Mouse (Mus musculus) midbrain, embryonic 13.5 days (tissue): ENCODE results near the gene Polr2j. TPM values are rescaled to one million over a fixed set of nuclear protein-coding genes. Genes with fewer than 3 reads are reported as not detected.

Source experiments
- ATAC-seq: fragments of 200-750 bp; cut with Nextera tagmentation; 2 replicates; pipeline ENCODE4 v1.8.0; 2017; ENCODE audit warnings: mild to moderate bottlenecking, moderate TSS enrichment, moderate library complexity
- H3K27ac ChIP-seq: fragments of 300-500 bp; sonication (generic); 2 replicates; pipeline ENCODE4 v1.5.1; 2015; ENCODE audit warnings: inconsistent platforms, mild to moderate bottlenecking, moderate library complexity
- H3K27me3 ChIP-seq: fragments of 300-500 bp; sonication (generic); 2 replicates; pipeline ENCODE4 v1.6.1; 2015; ENCODE audit warnings: mild to moderate bottlenecking, inconsistent platforms
- H3K36me3 ChIP-seq: fragments of 300-500 bp; sonication (generic); 2 replicates; pipeline ENCODE4 v1.6.1; 2015; ENCODE audit warnings: mild to moderate bottlenecking, inconsistent platforms
- H3K4me1 ChIP-seq: fragments of 300-500 bp; sonication (generic); replicated peaks from 2 replicates; pipeline ENCODE4 v1.6.1; 2015; ENCODE audit warnings: inconsistent platforms
- H3K4me2 ChIP-seq: fragments of 300-500 bp; sonication (generic); replicated peaks from 2 replicates; pipeline ENCODE4 v1.6.1; 2015; ENCODE audit warnings: moderate library complexity, mild to moderate bottlenecking, inconsistent platforms
- H3K4me3 ChIP-seq: fragments of 300-500 bp; sonication (generic); replicated peaks from 2 replicates; pipeline ENCODE4 v1.5.1; 2015; ENCODE audit warnings: mild to moderate bottlenecking, inconsistent platforms
- H3K9ac ChIP-seq: fragments of 300-500 bp; sonication (generic); replicated peaks from 2 replicates; pipeline ENCODE4 v1.6.1; 2015; ENCODE audit warnings: mild to moderate bottlenecking, inconsistent platforms
- H3K9me3 ChIP-seq: fragments of 300-500 bp; sonication (generic); 2 replicates; pipeline ENCODE4 v1.6.1; 2016; ENCODE audit warnings: mild to moderate bottlenecking, inconsistent platforms
- WGBS: fragments of 180-500 bp; shearing (Covaris S2); methylation state at CpG from one replicate; pipeline ENCODE4 v1.1.7; 2015; 5-methylcytosine and 5-hydroxymethylcytosine counted together
- microRNA-seq: library from miRNA; unstranded; fragments of <30 nt; microRNA quantifications from one replicate; pipeline ENCODE4, GENCODE M21; 2016
- polyA plus RNA-seq: library from polyadenylated mRNA; unstranded; fragments of >200 nt; fragmentation: Nextera tagmentation; extraction: Ambion mirVana; gene quantifications from 2 replicates; pipeline ENCODE4 v1.2.1, GENCODE M21; 2015

Polr2j gene
- polyA plus RNA-seq, 1 experiment from 2014 or later, result 242 TPM

DNA sequence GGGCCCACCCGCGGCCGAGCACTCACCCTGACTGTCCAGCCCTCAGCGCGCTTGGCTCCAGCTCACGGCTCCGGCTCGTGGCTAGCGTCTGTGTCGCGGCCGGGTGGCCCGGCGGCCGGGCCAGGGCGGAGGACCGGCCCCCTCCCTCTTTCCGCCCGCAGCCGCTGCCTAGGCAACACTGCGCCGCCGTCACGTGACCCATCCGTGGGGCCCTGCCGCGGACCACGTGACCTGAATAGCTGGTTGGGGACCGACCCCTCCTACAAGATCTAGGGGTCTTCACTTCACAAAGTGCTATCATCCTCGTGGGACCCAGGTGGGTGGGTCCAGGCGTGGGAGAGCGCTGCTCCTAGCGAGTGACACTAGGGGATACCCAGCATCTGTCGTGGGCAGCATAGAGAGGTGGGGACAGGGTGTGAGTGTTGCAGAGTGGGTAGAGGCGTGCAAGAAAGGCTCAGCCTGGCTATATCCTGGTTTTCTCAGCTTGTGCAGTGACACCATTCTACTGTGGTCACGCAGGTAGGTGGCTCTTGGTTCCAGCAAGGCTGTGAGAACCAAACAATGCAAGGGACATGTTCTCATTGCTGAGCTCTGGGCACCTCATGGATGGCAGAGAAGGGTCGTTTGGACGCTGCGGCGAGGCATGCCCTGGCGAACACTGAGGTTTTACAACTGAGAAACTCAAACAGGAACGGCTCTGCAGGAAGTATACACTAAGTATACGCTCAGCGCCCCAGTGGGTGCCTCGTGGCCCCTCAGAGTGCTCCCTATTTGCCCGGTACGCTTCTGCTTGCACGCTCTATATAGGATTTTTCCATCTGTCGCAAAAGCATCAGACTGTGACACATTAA lies 54.3 kb downstream of the Polr2j start, which contains the start of gene Orai2:
Orai2 (minus strand) TSS at position 202 of the 851 bp plus-strand sequence.
- peak; percentile 92 for ATAC-seq
- 4% methylated on average over 48 of the region's 49 CpGs for WGBS
- Histone ChIP-seq H3K4me2 (peak within 1 kb of the TSS; percentile 84), H3K27ac (peak within 1 kb of the TSS; percentile 76), H3K36me3 (peaks cover 9% of the 10 kb centered on the region), H3K4me1 (peaks cover 25% of the 10 kb centered on the region), H3K9me3 (no peaks in the 10 kb centered on the region), H3K4me3 (peak within 1 kb of the TSS; percentile 65), H3K27me3 (0 out of 2 replicates have a peak, but pooled peaks cover 11% of the 10 kb centered on the region), H3K9ac (peak within 1 kb of the TSS; percentile 80)

DNA sequence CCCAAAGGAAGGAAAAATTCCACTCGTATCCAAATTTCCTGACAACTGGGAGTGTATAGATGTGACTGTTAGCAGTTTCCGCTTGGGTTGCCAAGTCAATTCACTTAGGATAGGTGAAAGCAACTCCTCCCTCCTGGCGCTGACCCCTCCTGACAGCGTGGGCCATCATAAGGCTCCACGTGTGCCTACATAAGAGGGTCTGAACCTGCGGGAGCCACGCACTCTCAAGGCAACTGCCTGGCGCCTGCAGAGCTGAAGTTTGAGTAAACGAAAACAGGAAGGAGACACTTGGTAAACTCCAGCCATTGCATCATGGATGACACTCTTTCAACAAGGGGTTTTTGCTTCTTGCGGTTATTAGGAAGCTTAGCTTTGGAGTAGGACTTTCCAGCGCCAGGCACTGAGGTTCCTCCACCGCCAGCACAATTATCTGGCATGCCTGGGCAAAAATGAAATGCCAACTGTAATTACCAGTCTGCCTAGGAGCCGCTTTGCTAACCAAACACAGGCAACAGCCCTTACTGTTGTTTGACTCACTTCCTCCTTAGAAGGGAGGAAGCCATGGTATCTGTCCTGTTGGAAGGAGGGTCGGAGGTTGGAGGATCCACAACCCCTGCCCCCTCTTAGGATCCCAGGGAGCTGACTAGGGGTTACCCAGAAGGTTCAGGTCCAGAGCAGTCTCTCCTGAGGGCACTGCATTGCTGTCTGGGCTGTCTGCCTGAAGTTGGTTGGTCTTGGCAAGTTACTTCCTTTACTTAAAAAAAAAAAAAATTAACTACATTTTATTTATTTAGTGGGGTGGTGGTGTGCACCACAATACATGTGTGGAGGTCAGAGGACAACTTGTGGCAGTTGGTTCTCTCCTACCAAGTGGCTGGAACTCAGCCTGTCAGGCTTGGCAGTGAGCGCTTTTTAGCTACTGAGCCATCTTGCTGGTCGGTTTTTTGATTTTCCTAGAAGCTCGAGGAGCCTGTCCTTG lies 55.2 kb downstream of the Polr2j start:
- Histone ChIP-seq H3K27me3 (0 out of 2 replicates have a peak, but pooled peaks cover 11% of the 10 kb centered on the region), H3K4me2 (peak overlapping the region; percentile 84), H3K27ac (peak overlapping the region; percentile 76; the same call in 1 of the 2 replicates), H3K4me3 (peak overlapping the region; percentile 65), H3K36me3 (peaks cover 9% of the 10 kb centered on the region), H3K9me3 (no peaks in the 10 kb centered on the region), H3K9ac (peak overlapping the region; percentile 80), H3K4me1 (peaks cover 25% of the 10 kb centered on the region)
- ATAC-seq, result no peak
- 43% methylated on average over 17 of the region's 17 CpGs for WGBS

Small RNA genes within 50 kb of the gene (microRNA-seq; reads per million reads assigned to microRNA genes)
- not detected for gene Mir7035

Other genes with a start within 250 kb of the Polr2j start
- gene Hspb1, start 228.7 kb upstream of the Polr2j start, polyA plus RNA-seq, result 6.8 and 7.1 TPM in 2 replicates
- gene Ywhag, start 182.0 kb upstream of the Polr2j start, polyA plus RNA-seq, result 627 and 632 TPM in 2 replicates
- gene Ssc4d, start 142.1 kb upstream of the Polr2j start, polyA plus RNA-seq, result 1.0 and 1.4 TPM in 2 replicates
- 0.24 TPM in 1 of 2 replicates, not detected in the other for gene Zp3, start 136.5 kb upstream of the Polr2j start, polyA plus RNA-seq
- 28.5 and 28.8 TPM in 2 replicates for gene Dtx2, start 121.8 kb upstream of the Polr2j start, polyA plus RNA-seq
- gene Upk3b, start 78.1 kb upstream of the Polr2j start, polyA plus RNA-seq, result 0.05 TPM in 1 of 2 replicates, not detected in the other
- gene Upk3bl, start 62.1 kb upstream of the Polr2j start, polyA plus RNA-seq, result not detected in 2 replicates
- 13.7 and 16.4 TPM in 2 replicates for gene Rasa4, start 32.7 kb upstream of the Polr2j start, polyA plus RNA-seq
- 31.7 and 33.8 TPM in 2 replicates for gene Lrwd1, start 19.4 kb downstream of the Polr2j start, polyA plus RNA-seq
- 23.0 and 23.6 TPM in 2 replicates for gene Alkbh4, start 19.5 kb downstream of the Polr2j start, polyA plus RNA-seq
- 30.6 and 31.0 TPM in 2 replicates for gene Orai2, start 54.1 kb downstream of the Polr2j start, polyA plus RNA-seq
- gene Prkrip1, start 82.3 kb downstream of the Polr2j start, polyA plus RNA-seq, result 68.4 and 70.2 TPM in 2 replicates
- gene Sh2b2, start 129.9 kb downstream of the Polr2j start, polyA plus RNA-seq, result 20.3 and 25.6 TPM in 2 replicates